Mouse (Mus musculus) olfactory bulb, adult 2 months (tissue): ENCODE results near the gene Vstm2l. TPM values are rescaled to one million over a fixed set of nuclear protein-coding genes. Genes with fewer than 3 reads are reported as not detected.

Experiments used
- H3K27ac ChIP-seq: fragments of 200-500 bp; 2 replicates; pipeline ENCODE4 v1.5.1; 2012; ENCODE audit warnings: low read depth, low read length; ENCODE audit not compliant: insufficient read depth
- H3K4me1 ChIP-seq: fragments of 200-500 bp; 2 replicates; pipeline ENCODE4 v1.6.1; 2012; ENCODE audit warnings: low read length; ENCODE audit not compliant: control insufficient read depth, insufficient read depth
- H3K4me3 ChIP-seq: fragments of 200-500 bp; 2 replicates; pipeline ENCODE4 v1.5.1; 2012; ENCODE audit warnings: mild to moderate bottlenecking, low read depth, low read length, moderate library complexity; ENCODE audit not compliant: insufficient read depth
- CTCF ChIP-seq: fragments of 200-500 bp; IDR thresholded peaks from 2 replicates; pipeline ENCODE4 v1.5.1; 2012; ENCODE audit warnings: low read depth, mild to moderate bottlenecking, low read length, moderate library complexity; ENCODE audit not compliant: insufficient read depth
- POLR2A ChIP-seq: fragments of 200-500 bp; IDR thresholded peaks from 2 replicates; pipeline ENCODE4 v1.6.1; 2012; ENCODE audit warnings: mild to moderate bottlenecking, low read depth, low read length, moderate library complexity; ENCODE audit not compliant: insufficient read depth
- WGBS: fragments of 180-500 bp; shearing (Covaris S2); methylation state at CpG from one replicate; pipeline ENCODE4 v1.1.7; 2018; 5-methylcytosine and 5-hydroxymethylcytosine counted together
- polyA plus RNA-seq: library from polyadenylated mRNA; stranded (reverse); fragments of >200 nt; gene quantifications from 2 replicates; pipeline ENCODE4 v1.2.4, GENCODE M21; 2012; ENCODE audit warnings: low replicate concordance; ENCODE audit not compliant: missing spikeins, insufficient read depth, insufficient read length

The Vstm2l gene
- polyA plus RNA-seq, 1 experiment = not detected

GRCm38 (mm10) chr2:157944156-157944893, 29.9 kb downstream of the Vstm2l start:
- TF ChIP-seq POLR2A (no peak), CTCF (no peak)
- 19% methylated on average over 37 of the region's 37 CpGs for WGBS
- no peak overlapping the region for H3K27ac ChIP-seq
- H3K4me3 ChIP-seq = peak overlapping the region; percentile 54
- H3K4me1 ChIP-seq = peaks cover 29% of the 10 kb centered on the region

DNA sequence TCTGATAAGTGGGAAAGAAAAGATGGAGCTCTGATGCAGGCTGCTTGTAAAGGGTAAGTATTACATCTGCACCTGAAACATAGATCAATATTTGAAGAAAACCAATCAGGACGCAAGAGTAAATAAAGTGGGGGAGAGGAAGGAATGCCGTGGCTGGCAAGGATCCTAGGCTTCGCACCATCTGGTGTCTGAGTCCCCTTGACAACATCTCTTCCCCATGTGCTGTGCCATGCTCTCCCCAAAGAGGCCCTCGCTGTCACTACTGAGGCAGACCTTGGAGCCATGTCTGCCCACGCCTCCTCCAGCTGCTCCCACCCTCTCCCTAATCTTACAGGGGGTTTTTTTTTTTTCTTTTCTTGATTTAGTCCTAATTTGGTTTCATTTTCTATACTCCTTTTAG, 39.5 kb downstream of the Vstm2l start:
- H3K27ac ChIP-seq = no peak overlapping the region
- H3K4me3 ChIP-seq = no peak overlapping the region
- H3K4me1 ChIP-seq = peaks cover 3% of the 10 kb centered on the region; the same call in 1 of the 2 replicates
- TF ChIP-seq CTCF (no peak), POLR2A (no peak)
- WGBS = 60% methylated on average over 5 of the region's 5 CpGs

DNA sequence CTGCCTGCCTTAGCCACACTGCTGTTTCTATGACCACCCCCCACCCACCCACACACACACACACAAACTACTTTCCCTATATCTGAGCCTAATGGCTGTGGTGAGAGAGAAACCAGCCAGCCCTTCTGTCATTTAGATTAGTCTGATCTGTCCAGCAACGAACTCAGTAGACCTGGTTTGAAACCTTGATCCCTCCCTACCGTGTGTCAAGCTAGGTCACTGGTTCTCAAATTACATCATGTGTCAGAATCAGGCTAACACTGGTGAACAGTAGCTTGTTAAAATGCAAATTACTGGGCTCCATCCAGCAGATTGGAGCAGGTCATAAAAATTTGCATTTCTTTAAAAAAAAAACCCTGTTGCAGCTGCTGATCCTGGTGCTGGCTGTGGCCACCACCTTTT, 43.3 kb downstream of the Vstm2l start:
- no peak overlapping the region for H3K27ac ChIP-seq
- TF ChIP-seq CTCF = no peak
- no peak for TF ChIP-seq POLR2A
- H3K4me1 ChIP-seq = peaks cover 3% of the 10 kb centered on the region; the same call in 1 of the 2 replicates
- WGBS = 35% methylated on average over 2 of the region's 2 CpGs
- no peak overlapping the region for H3K4me3 ChIP-seq

- WGBS = 18% methylated on average over 3 of the region's 3 CpGs
- H3K4me3 ChIP-seq = no peak overlapping the region
- no peak overlapping the region for H3K27ac ChIP-seq
- TF ChIP-seq POLR2A (no peak), CTCF (no peak)
- H3K4me1 ChIP-seq = peaks cover 4% of the 10 kb centered on the region; the same call in 1 of the 2 replicates
Measured at GRCm38 (mm10) chr2:157967856-157968255, 53.4 kb downstream of the Vstm2l start.

DNA sequence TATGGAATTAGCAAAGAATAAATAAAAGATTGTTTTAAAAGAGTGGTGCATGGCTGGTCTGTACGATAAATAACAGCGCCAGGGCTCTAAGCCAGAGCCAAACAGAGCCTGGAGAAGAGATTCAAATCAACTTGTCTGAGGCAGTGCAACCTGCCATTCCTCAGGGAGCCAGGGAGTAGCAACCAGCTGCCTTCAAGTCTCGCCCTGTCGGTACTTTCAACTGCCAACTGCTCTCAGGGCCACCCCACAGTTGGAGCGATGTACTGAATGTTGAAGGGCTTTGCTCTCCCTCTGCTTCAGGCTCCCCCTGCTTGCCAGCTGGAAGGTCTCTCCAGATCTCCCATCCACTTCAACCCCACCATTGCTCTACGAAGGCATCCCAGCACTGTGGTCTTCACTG, 55.7 kb downstream of the Vstm2l start:
- Histone ChIP-seq H3K27ac (no peak overlapping the region), H3K4me1 (peaks cover 10% of the 10 kb centered on the region), H3K4me3 (no peak overlapping the region)
- 64% methylated on average over 6 of the region's 6 CpGs for WGBS
- no peak for TF ChIP-seq POLR2A
- no peak for TF ChIP-seq CTCF

DNA sequence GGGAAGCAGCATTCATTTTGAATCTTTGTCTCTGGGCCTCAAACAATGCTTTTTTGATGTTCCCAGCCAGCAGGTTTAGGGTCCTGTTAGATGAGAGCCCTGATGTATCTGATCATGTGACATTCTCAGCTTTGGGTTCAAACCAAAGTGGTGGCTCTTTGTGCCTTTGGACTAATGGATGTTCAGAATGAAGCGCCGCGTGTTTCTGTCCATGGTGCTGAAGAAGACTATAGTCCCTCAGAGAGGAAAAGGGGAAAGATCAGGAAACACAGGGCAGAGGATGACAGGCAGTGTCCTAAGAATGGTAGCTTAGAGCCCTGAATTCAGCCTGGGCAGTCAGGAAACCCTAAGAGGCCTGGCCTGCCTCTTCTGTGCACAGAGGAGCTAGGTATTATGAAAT, 56.2 kb downstream of the Vstm2l start:
- 64% methylated on average over 3 of the region's 3 CpGs for WGBS

GRCm38 (mm10) chr2:157974604-157975501, 60.4 kb downstream of the Vstm2l start:
- WGBS = 29% methylated on average over 23 of the region's 23 CpGs
- Histone ChIP-seq H3K27ac (no peak overlapping the region), H3K4me3 (no peak overlapping the region), H3K4me1 (peaks cover 16% of the 10 kb centered on the region)
- TF ChIP-seq CTCF (no peak), POLR2A (no peak)

More for the DNA sequence above, 56.2 kb downstream of the Vstm2l start:
- Histone ChIP-seq H3K4me3 (no peak overlapping the region), H3K27ac (no peak overlapping the region), H3K4me1 (peaks cover 16% of the 10 kb centered on the region)
- TF ChIP-seq POLR2A (no peak), CTCF (no peak)

GRCm38 (mm10) chr2:157975595-157975994, 61.1 kb downstream of the Vstm2l start:
- Histone ChIP-seq H3K4me3 (no peak overlapping the region), H3K27ac (no peak overlapping the region), H3K4me1 (peaks cover 12% of the 10 kb centered on the region)
- WGBS = 42% methylated on average over 7 of the region's 7 CpGs
- TF ChIP-seq POLR2A (no peak), CTCF (no peak)

DNA sequence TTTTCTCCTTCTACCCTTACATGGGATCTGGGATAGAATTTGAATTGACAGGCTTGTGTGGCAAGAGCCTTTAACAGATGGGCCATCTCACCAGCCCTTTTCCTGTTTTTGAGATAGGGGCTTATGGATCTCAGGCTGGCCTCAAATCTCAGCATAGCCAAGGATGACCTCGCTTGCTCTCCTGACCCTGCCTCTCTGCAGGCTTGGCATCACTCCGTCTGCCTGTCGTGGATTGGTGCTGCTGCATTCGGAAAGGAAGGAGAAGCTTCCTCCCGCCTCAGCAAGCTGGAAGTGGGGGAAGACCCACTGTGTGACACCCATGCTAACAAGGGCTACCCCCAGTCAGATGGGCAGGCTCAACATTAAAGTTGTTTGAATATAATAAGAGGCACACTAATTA, 64.8 kb downstream of the Vstm2l start:
- no peak overlapping the region for H3K27ac ChIP-seq
- no peak for TF ChIP-seq CTCF
- no peak for TF ChIP-seq POLR2A
- WGBS = 87% methylated on average over 5 of the region's 5 CpGs
- peaks cover 14% of the 10 kb centered on the region for H3K4me1 ChIP-seq
- H3K4me3 ChIP-seq = no peak overlapping the region
